Mouse (Mus musculus) kidney, embryonic 15.5 days (tissue): ENCODE data around the gene Ube3b. TPM values are rescaled to one million over a fixed set of nuclear protein-coding genes. Genes with fewer than 3 reads are reported as not detected.

Experiments
- ATAC-seq: fragments of 200-750 bp; cut with Nextera tagmentation; replicated peaks from 2 replicates; pipeline ENCODE4 v1.8.0; 2017; ENCODE audit warnings: moderate TSS enrichment; ENCODE audit not compliant: low FRiP score
- H3K27ac ChIP-seq: fragments of 300-500 bp; sonication (generic); 2 replicates; pipeline ENCODE4 v1.5.1; 2015; ENCODE audit warnings: mild to moderate bottlenecking, inconsistent platforms
- H3K27me3 ChIP-seq: fragments of 300-500 bp; sonication (generic); 2 replicates; pipeline ENCODE4 v1.6.1; 2015; ENCODE audit warnings: inconsistent platforms
- H3K36me3 ChIP-seq: fragments of 300-500 bp; sonication (generic); 2 replicates; pipeline ENCODE4 v1.6.1; 2015; ENCODE audit warnings: inconsistent platforms
- H3K4me1 ChIP-seq: fragments of 300-500 bp; sonication (generic); 2 replicates; pipeline ENCODE4 v1.6.1; 2015; ENCODE audit warnings: inconsistent platforms
- H3K4me2 ChIP-seq: fragments of 300-500 bp; sonication (generic); 2 replicates; pipeline ENCODE4 v1.6.1; 2015; ENCODE audit warnings: moderate library complexity, mild to moderate bottlenecking, inconsistent platforms
- H3K4me3 ChIP-seq: fragments of 300-500 bp; sonication (generic); replicated peaks from 2 replicates; pipeline ENCODE4 v1.5.1; 2015; ENCODE audit warnings: mild to moderate bottlenecking, inconsistent platforms
- H3K9ac ChIP-seq: fragments of 300-500 bp; sonication (generic); 2 replicates; pipeline ENCODE4 v1.6.1; 2015; ENCODE audit warnings: mild to moderate bottlenecking, inconsistent platforms
- H3K9me3 ChIP-seq: fragments of 300-500 bp; sonication (generic); replicated peaks from 2 replicates; pipeline ENCODE4 v1.6.1; 2016; ENCODE audit warnings: inconsistent platforms
- WGBS: fragments of 180-500 bp; shearing (Covaris S2); methylation state at CpG from one replicate; pipeline ENCODE4 v1.1.7; 2015; ENCODE audit warnings: mixed read lengths; 5-methylcytosine and 5-hydroxymethylcytosine counted together
- polyA plus RNA-seq: library from polyadenylated mRNA; unstranded; fragments of >200 nt; fragmentation: Nextera tagmentation; extraction: Ambion mirVana; gene quantifications from 2 replicates; pipeline ENCODE4 v1.2.1, GENCODE M21; 2015

Ube3b gene
- polyA plus RNA-seq, 1 experiment from 2014 or later = 43.8 TPM

GRCm38 (mm10) chr5:114412361-114412998, 32.1 kb downstream of the Ube3b start:
- Histone ChIP-seq H3K4me1 (peaks cover 11% of the 10 kb centered on the region), H3K9ac (no peak overlapping the region), H3K27ac (peak overlapping the region; percentile 45; the same call in 1 of the 2 replicates), H3K9me3 (no peaks in the 10 kb centered on the region), H3K36me3 (peaks cover 100% of the 10 kb centered on the region), H3K4me3 (no peak overlapping the region), H3K4me2 (no peak overlapping the region), H3K27me3 (no peaks in the 10 kb centered on the region)
- ATAC-seq = no peak
- 50% methylated on average over 23 of the region's 23 CpGs for WGBS

- no peak overlapping the region for H3K4me2 ChIP-seq
- H3K9me3 ChIP-seq = no peaks in the 10 kb centered on the region
- ATAC-seq = no peak
- no peak overlapping the region for H3K9ac ChIP-seq
- H3K27me3 ChIP-seq = no peaks in the 10 kb centered on the region
- no peak overlapping the region for H3K4me3 ChIP-seq
- peak overlapping the region; percentile 45; the same call in 1 of the 2 replicates for H3K27ac ChIP-seq
- H3K4me1 ChIP-seq = peaks cover 11% of the 10 kb centered on the region
- peaks cover 100% of the 10 kb centered on the region for H3K36me3 ChIP-seq
- WGBS = 56% methylated on average over 16 of the region's 16 CpGs
These were observed 32.8 kb downstream of the Ube3b start for GRCm38 (mm10) chr5:114413067-114413735.

- Histone ChIP-seq H3K9ac (no peak overlapping the region), H3K27ac (no peak overlapping the region), H3K4me1 (peaks cover 11% of the 10 kb centered on the region), H3K9me3 (no peaks in the 10 kb centered on the region), H3K4me3 (no peak overlapping the region), H3K36me3 (peaks cover 100% of the 10 kb centered on the region), H3K27me3 (no peaks in the 10 kb centered on the region), H3K4me2 (no peak overlapping the region)
- 94% methylated on average over 5 of the region's 5 CpGs for WGBS
- ATAC-seq = no peak
These were observed 35.2 kb downstream of the Ube3b start for GRCm38 (mm10) chr5:114415606-114416005.

- ATAC-seq = no peak
- Histone ChIP-seq H3K27me3 (no peaks in the 10 kb centered on the region), H3K36me3 (peaks cover 97% of the 10 kb centered on the region), H3K9ac (no peak overlapping the region), H3K9me3 (no peaks in the 10 kb centered on the region), H3K4me3 (no peak overlapping the region), H3K4me2 (no peak overlapping the region), H3K27ac (no peak overlapping the region), H3K4me1 (peaks cover 16% of the 10 kb centered on the region)
- WGBS = 78% methylated on average over 8 of the region's 8 CpGs
These were observed 36.4 kb downstream of the Ube3b start for GRCm38 (mm10) chr5:114416855-114417254.

- WGBS = 80% methylated on average over 8 of the region's 8 CpGs
- ATAC-seq = no peak; the same call in 1 of the 2 replicates
- no peaks in the 10 kb centered on the region for H3K9me3 ChIP-seq
- H3K9ac ChIP-seq = no peak overlapping the region
- no peak overlapping the region for H3K27ac ChIP-seq
- no peak overlapping the region for H3K4me3 ChIP-seq
- peaks cover 80% of the 10 kb centered on the region for H3K36me3 ChIP-seq
- H3K4me2 ChIP-seq = no peak overlapping the region
- H3K27me3 ChIP-seq = no peaks in the 10 kb centered on the region
- peaks cover 12% of the 10 kb centered on the region for H3K4me1 ChIP-seq
These were observed 38.1 kb downstream of the Ube3b start for GRCm38 (mm10) chr5:114418541-114418940.

GRCm38 (mm10) chr5:114421561-114422298, 41.3 kb downstream of the Ube3b start:
- no peak overlapping the region for H3K4me3 ChIP-seq
- no peak overlapping the region for H3K27ac ChIP-seq
- H3K4me2 ChIP-seq = no peak overlapping the region
- WGBS = 57% methylated on average over 11 of the region's 11 CpGs
- peaks cover 48% of the 10 kb centered on the region for H3K36me3 ChIP-seq
- H3K4me1 ChIP-seq = peaks cover 11% of the 10 kb centered on the region
- ATAC-seq = 0 out of 2 replicates have a peak, but pooled peaks have one; percentile 20
- H3K27me3 ChIP-seq = no peaks in the 10 kb centered on the region
- H3K9me3 ChIP-seq = no peaks in the 10 kb centered on the region
- no peak overlapping the region for H3K9ac ChIP-seq

- Histone ChIP-seq H3K36me3 (peaks cover 39% of the 10 kb centered on the region), H3K4me1 (peaks cover 11% of the 10 kb centered on the region), H3K4me3 (no peak overlapping the region), H3K4me2 (no peak overlapping the region), H3K9me3 (no peaks in the 10 kb centered on the region), H3K27me3 (no peaks in the 10 kb centered on the region), H3K27ac (no peak overlapping the region), H3K9ac (no peak overlapping the region)
- no peak for ATAC-seq
- 48% methylated on average over 5 of the region's 5 CpGs for WGBS
These were observed 42.2 kb downstream of the Ube3b start for GRCm38 (mm10) chr5:114422591-114422990.

- no peaks in the 10 kb centered on the region for H3K27me3 ChIP-seq
- H3K36me3 ChIP-seq = peaks cover 26% of the 10 kb centered on the region
- H3K4me1 ChIP-seq = peaks cover 20% of the 10 kb centered on the region
- no peak overlapping the region for H3K4me3 ChIP-seq
- no peaks in the 10 kb centered on the region for H3K9me3 ChIP-seq
- no peak overlapping the region for H3K4me2 ChIP-seq
- ATAC-seq = no peak
- no peak overlapping the region for H3K9ac ChIP-seq
- 82% methylated on average over 5 of the region's 5 CpGs for WGBS
- no peak overlapping the region for H3K27ac ChIP-seq
These were observed 43.6 kb downstream of the Ube3b start for GRCm38 (mm10) chr5:114423961-114424360.

- no peak for ATAC-seq
- no peak overlapping the region for H3K4me2 ChIP-seq
- no peaks in the 10 kb centered on the region for H3K36me3 ChIP-seq
- H3K27ac ChIP-seq = no peak overlapping the region
- no peak overlapping the region for H3K4me3 ChIP-seq
- no peaks in the 10 kb centered on the region for H3K27me3 ChIP-seq
- H3K9me3 ChIP-seq = no peaks in the 10 kb centered on the region
- H3K4me1 ChIP-seq = peaks cover 25% of the 10 kb centered on the region
- WGBS = 78% methylated on average over 6 of the region's 6 CpGs
- H3K9ac ChIP-seq = no peak overlapping the region
These were observed 46.3 kb downstream of the Ube3b start for GRCm38 (mm10) chr5:114426732-114427131.

- Histone ChIP-seq H3K4me3 (no peak overlapping the region), H3K27me3 (no peaks in the 10 kb centered on the region), H3K9ac (no peak overlapping the region), H3K36me3 (no peaks in the 10 kb centered on the region), H3K9me3 (no peaks in the 10 kb centered on the region), H3K27ac (no peak overlapping the region), H3K4me1 (peaks cover 18% of the 10 kb centered on the region; the same call in 1 of the 2 replicates), H3K4me2 (no peak overlapping the region)
- 25% methylated on average over 18 of the region's 18 CpGs for WGBS
- no peak for ATAC-seq
These were observed 48.2 kb downstream of the Ube3b start for GRCm38 (mm10) chr5:114428621-114429020.

- Histone ChIP-seq H3K27me3 (no peaks in the 10 kb centered on the region), H3K4me1 (peaks cover 18% of the 10 kb centered on the region; the same call in 1 of the 2 replicates), H3K4me2 (no peak overlapping the region), H3K9me3 (no peaks in the 10 kb centered on the region), H3K36me3 (peaks cover 10% of the 10 kb centered on the region), H3K4me3 (no peak overlapping the region), H3K27ac (no peak overlapping the region), H3K9ac (no peak overlapping the region)
- WGBS = 86% methylated on average over 7 of the region's 7 CpGs
- ATAC-seq = no peak
These were observed 49.4 kb downstream of the Ube3b start for GRCm38 (mm10) chr5:114429781-114430180.

- 91% methylated on average over 8 of the region's 8 CpGs for WGBS
These were observed 54.0 kb downstream of the Ube3b start for GRCm38 (mm10) chr5:114434359-114434758.

More at GRCm38 (mm10) chr5:114434359-114434758, 54.0 kb downstream of the Ube3b start:
- no peak overlapping the region for H3K9ac ChIP-seq
- peaks cover 8% of the 10 kb centered on the region; the same call in 1 of the 2 replicates for H3K4me1 ChIP-seq
- H3K36me3 ChIP-seq = peaks cover 41% of the 10 kb centered on the region
- no peaks in the 10 kb centered on the region for H3K9me3 ChIP-seq
- H3K27me3 ChIP-seq = no peaks in the 10 kb centered on the region
- no peak overlapping the region for H3K4me3 ChIP-seq
- no peak overlapping the region for H3K4me2 ChIP-seq
- no peak overlapping the region for H3K27ac ChIP-seq
- ATAC-seq = no peak
